9 mouse cellular contexts compared by ENCODE assay signal in genomic region chr7:109528356-109528755, GRCm38 (mm10). TPM values are rescaled to one million over a fixed set of nuclear protein-coding genes. Genes with fewer than 3 reads are reported as not detected.
DNase-seq lines count a peak whose midpoint lies in the region; ATAC-seq and TF ChIP-seq lines count a peak whose summit lies in the region.
"Had no signal": no experiment of that assay in that cellular context is flagged by ENCODE, and none has a peak within 500 bp of the region (broad histone marks: within the 10 kb centered on the region; RNA-seq: fewer than 3 reads in every experiment).

No protein-coding gene starts in this region.

- H3K27me3 ChIP-seq in forebrain, embryonic 10.5 days (ENCODE audit: poor library complexity, severe bottlenecking): no peaks in the 10 kb centered on the region
- no peaks in the 10 kb centered on the region for H3K27me3 ChIP-seq in heart, postnatal 0 days (ENCODE audit: control insufficient read depth, insufficient read depth, low read length)
- no peaks in the 10 kb centered on the region for H3K27me3 ChIP-seq in stomach, embryonic 16.5 days (ENCODE audit: control insufficient read depth, insufficient read depth, low read length)
- H3K27me3 ChIP-seq: heart, embryonic 13.5 days had no signal

- 42% methylated on average over 3 of the region's 3 CpGs for WGBS in bone marrow, adult 2 months
- WGBS in forebrain, embryonic 10.5 days: 24% methylated on average over 3 of the region's 3 CpGs
- 22% methylated on average over 3 of the region's 3 CpGs for WGBS in heart, postnatal 0 days
- WGBS in stomach, embryonic 16.5 days: 16% methylated on average over 3 of the region's 3 CpGs

- no peaks in the 10 kb centered on the region for H3K9me3 ChIP-seq in forebrain, embryonic 10.5 days
- no peaks in the 10 kb centered on the region for H3K9me3 ChIP-seq in heart, postnatal 0 days (replicated peaks; ENCODE audit: control insufficient read depth, low read length)
- no peaks in the 10 kb centered on the region for H3K9me3 ChIP-seq in stomach, embryonic 16.5 days (replicated peaks; ENCODE audit: control insufficient read depth, low read length)
- H3K9me3 ChIP-seq: heart, embryonic 13.5 days had no signal

- H3K4me1 ChIP-seq in bone marrow, adult 2 months (ENCODE audit: control insufficient read depth, insufficient read depth, low read length): no peaks in the 10 kb centered on the region
- no peaks in the 10 kb centered on the region; the same call in 1 of the 2 replicates for H3K4me1 ChIP-seq in forebrain, embryonic 10.5 days
- H3K4me1 ChIP-seq in heart, postnatal 0 days (ENCODE audit: control insufficient read depth, insufficient read depth): no peaks in the 10 kb centered on the region
- H3K4me1 ChIP-seq in stomach, embryonic 16.5 days (ENCODE audit: control insufficient read depth, insufficient read depth, low read length): 0 out of 2 replicates have a peak, but pooled peaks cover 3% of the 10 kb centered on the region

- no peak for TF ChIP-seq POLR2A in bone marrow, adult 2 months (IDR thresholded peaks at IDR 0.05; ENCODE audit: borderline replicate concordance, control insufficient read depth, low read depth, low read length)

- DNase-seq in cerebellum, adult 11 months: peak; percentile 44
- peak; percentile 60 for DNase-seq in forebrain, embryonic 10.5 days (ENCODE audit: extremely low spot score, low spot score)
- DNase-seq in heart, postnatal 0 days (ENCODE audit: low spot score): peak; percentile 65
- DNase-seq in kidney, postnatal 10 days: peak; percentile 80

- H3K4me2 ChIP-seq in heart, postnatal 0 days (ENCODE audit: low read depth, low read length): no peak overlapping the region
- no peak overlapping the region for H3K4me2 ChIP-seq in stomach, embryonic 16.5 days (ENCODE audit: low read depth, low read length)
- H3K4me2 ChIP-seq: heart, embryonic 13.5 days had no signal

- H3K27ac ChIP-seq in bone marrow, adult 2 months (ENCODE audit: control insufficient read depth, insufficient read depth, low read depth, low read length, poor library complexity): no peak overlapping the region
- no peak overlapping the region for H3K27ac ChIP-seq in forebrain, embryonic 10.5 days
- H3K27ac ChIP-seq in heart, postnatal 0 days (ENCODE audit: low read depth): no peak overlapping the region
- no peak overlapping the region for H3K27ac ChIP-seq in stomach, embryonic 16.5 days (ENCODE audit: low read length)
- H3K27ac ChIP-seq: heart, embryonic 13.5 days had no signal

- H3K9ac ChIP-seq in heart, postnatal 0 days (replicated peaks; ENCODE audit: low read depth, low read length): no peak overlapping the region
- no peak overlapping the region; the same call in 1 of the 2 replicates for H3K9ac ChIP-seq in stomach, embryonic 16.5 days (ENCODE audit: low read length)
- H3K9ac ChIP-seq: heart, embryonic 13.5 days had no signal

- H3K36me3 ChIP-seq in forebrain, embryonic 10.5 days (replicated peaks): peaks cover 87% of the 10 kb centered on the region
- peaks cover 84% of the 10 kb centered on the region for H3K36me3 ChIP-seq in heart, postnatal 0 days (replicated peaks; ENCODE audit: control insufficient read depth, insufficient read depth, low read length)
- H3K36me3 ChIP-seq in stomach, embryonic 16.5 days (ENCODE audit: control insufficient read depth, insufficient read depth, low read length): peaks cover 14% of the 10 kb centered on the region

- peak; percentile 46; the same call in 1 of the 2 replicates for TF ChIP-seq CTCF in bone marrow, adult 2 months (IDR thresholded peaks at IDR 0.05; ENCODE audit: control insufficient read depth, insufficient read depth, low read length)
- TF ChIP-seq CTCF in heart, postnatal 0 days (IDR thresholded peaks at IDR 0.05; ENCODE audit: low read depth): peak; percentile 83

- TF ChIP-seq EP300 in heart, postnatal 0 days (IDR thresholded peaks at IDR 0.05; ENCODE audit: low read depth): no peak

- ATAC-seq in cerebellum, adult (ENCODE audit: insufficient number of reproducible peaks, low FRiP score, low TSS enrichment): no peak
- peak; percentile 79 for ATAC-seq in heart, postnatal 0 days (ENCODE audit: insufficient read depth, low read depth)
- peak; percentile 35 for ATAC-seq in megakaryocyte progenitor cell, adult 5-6 weeks (replicated peaks; ENCODE audit: poor library complexity)
- ATAC-seq in stomach, embryonic 16.5 days (ENCODE audit: insufficient read depth, low FRiP score): peak; percentile 58; the same call in 1 of the 2 replicates

- H3K4me3 ChIP-seq in bone marrow, adult 2 months (replicated peaks; ENCODE audit: control insufficient read depth, low read depth, low read length): no peak overlapping the region
- H3K4me3 ChIP-seq in forebrain, embryonic 10.5 days: no peak overlapping the region
- H3K4me3 ChIP-seq in heart, postnatal 0 days (ENCODE audit: low read depth, low read length): no peak overlapping the region
- H3K4me3 ChIP-seq in stomach, embryonic 16.5 days (replicated peaks; ENCODE audit: low read length): no peak overlapping the region
- H3K4me3 ChIP-seq: heart, embryonic 13.5 days had no signal

RNA-seq across cellular contexts. Expression of gene Rpl27a, which starts 9.4 kb away (rescaled TPM):
- polyA plus RNA-seq in bone marrow, adult 2 months (2011; ENCODE audit: insufficient read depth, insufficient read length, low replicate concordance, missing spikeins): 394 and 562 TPM in 2 replicates
- 133 and 134 TPM in 2 replicates for polyA plus RNA-seq in forebrain, embryonic 10.5 days (2016; fragmentation: Nextera tagmentation; extraction: Ambion mirVana)
- 267 and 380 TPM in 2 replicates for total RNA-seq in heart, postnatal 0 days (2014; rRNA removed; ENCODE audit: low replicate concordance)
- polyA plus RNA-seq in heart, postnatal 0 days (2015; fragmentation: Nextera tagmentation; extraction: Ambion mirVana): 66.4 and 68.8 TPM in 2 replicates
- 616 and 680 TPM in 2 replicates for total RNA-seq in megakaryocyte progenitor cell, adult 5-6 weeks (2015)
- 869 and 1,010 TPM in 2 replicates for total RNA-seq in megakaryocyte progenitor cell, adult 5-6 weeks (2017)
- 109 and 128 TPM in 2 replicates for polyA plus RNA-seq in stomach, embryonic 16.5 days (2015; fragmentation: Nextera tagmentation; extraction: Ambion mirVana)

RNA-seq across cellular contexts. Expression of gene Trim66, which starts 20.4 kb away (rescaled TPM):
- 5.7 TPM in 1 of 2 replicates, not detected in the other for polyA plus RNA-seq in bone marrow, adult 2 months (2011; ENCODE audit: insufficient read depth, insufficient read length, low replicate concordance, missing spikeins)
- polyA plus RNA-seq in forebrain, embryonic 10.5 days (2016; fragmentation: Nextera tagmentation; extraction: Ambion mirVana): 0.06 and 0.09 TPM in 2 replicates
- total RNA-seq in heart, postnatal 0 days (2014; rRNA removed; ENCODE audit: low replicate concordance): 0.08 TPM in 1 of 2 replicates, not detected in the other
- polyA plus RNA-seq in heart, postnatal 0 days (2015; fragmentation: Nextera tagmentation; extraction: Ambion mirVana): not detected in 2 replicates
- total RNA-seq in megakaryocyte progenitor cell, adult 5-6 weeks (2015): 0.15 and 0.22 TPM in 2 replicates
- 0.03 TPM in 1 of 2 replicates, not detected in the other for total RNA-seq in megakaryocyte progenitor cell, adult 5-6 weeks (2017)
- 0.02 and 0.09 TPM in 2 replicates for polyA plus RNA-seq in stomach, embryonic 16.5 days (2015; fragmentation: Nextera tagmentation; extraction: Ambion mirVana)
- polyA plus RNA-seq: heart, embryonic 13.5 days had no signal
